Mouse (Mus musculus) kidney, postnatal 14 days (tissue): ENCODE results near the gene Krtap16-1.

ENCODE experiments used
- DNase-seq: peaks from one replicate; pipeline ENCODE4 v3.0.0; 2022; ENCODE audit warnings: mixed read lengths

Krtap16-1 gene

GRCm38 (mm10) chr11:99948175-99948574 is 38.2 kb downstream of the Krtap16-1 start, which contains the start of gene Krtap9-5:
Krtap9-5 (plus strand) TSS chr11:99948475.
- DNase-seq = no peak

GRCm38 (mm10) chr11:99937751-99938264 is 48.6 kb downstream of the Krtap16-1 start:
- DNase-seq = no peak

- no peak for DNase-seq
Measured at GRCm38 (mm10) chr11:99935991-99936390, 50.4 kb downstream of the Krtap16-1 start, which contains the start of gene Krtap31-2. Krtap31-2 (plus strand) TSS chr11:99936291.
